Mouse (Mus musculus) cortical plate, adult 2 months (tissue): ENCODE measurements around the gene Gm10282. TPM values are rescaled to one million over a fixed set of nuclear protein-coding genes. Genes with fewer than 3 reads are reported as not detected.

ENCODE experiments used
- H3K27ac ChIP-seq: fragments of 200-500 bp; 2 replicates; pipeline ENCODE4 v1.5.1; 2012; ENCODE audit warnings: low read length, control low read depth, inconsistent platforms; ENCODE audit not compliant: insufficient read depth
- H3K4me1 ChIP-seq: fragments of 200-500 bp; 2 replicates; pipeline ENCODE4 v1.6.1; 2011; ENCODE audit warnings: low read length; ENCODE audit not compliant: control insufficient read depth, insufficient read depth
- H3K4me3 ChIP-seq: fragments of 200-500 bp; 2 replicates; pipeline ENCODE4 v1.5.1; 2011; ENCODE audit warnings: mild to moderate bottlenecking, low read length, control low read depth; ENCODE audit not compliant: insufficient read depth
- CTCF ChIP-seq: fragments of 200-500 bp; IDR thresholded peaks from 2 replicates; pipeline ENCODE4 v1.5.1; 2011; ENCODE audit warnings: mild to moderate bottlenecking, control low read depth, low read length; ENCODE audit not compliant: insufficient read depth; ENCODE audit errors: extremely low read depth
- POLR2A ChIP-seq: fragments of 200-500 bp; IDR thresholded peaks from 2 replicates; pipeline ENCODE4 v1.6.1; 2011; ENCODE audit warnings: mild to moderate bottlenecking, low read length, control low read depth; ENCODE audit not compliant: insufficient read depth; ENCODE audit errors: extremely low read depth
- polyA plus RNA-seq: library from polyadenylated mRNA; depleted of rRNA; stranded (reverse); fragments of >200 nt; gene quantifications from 2 replicates; pipeline ENCODE4 v1.2.3, GENCODE M21; 2012; rRNA removed

The Gm10282 gene
- polyA plus RNA-seq, 1 experiment: 5.4 TPM

DNA sequence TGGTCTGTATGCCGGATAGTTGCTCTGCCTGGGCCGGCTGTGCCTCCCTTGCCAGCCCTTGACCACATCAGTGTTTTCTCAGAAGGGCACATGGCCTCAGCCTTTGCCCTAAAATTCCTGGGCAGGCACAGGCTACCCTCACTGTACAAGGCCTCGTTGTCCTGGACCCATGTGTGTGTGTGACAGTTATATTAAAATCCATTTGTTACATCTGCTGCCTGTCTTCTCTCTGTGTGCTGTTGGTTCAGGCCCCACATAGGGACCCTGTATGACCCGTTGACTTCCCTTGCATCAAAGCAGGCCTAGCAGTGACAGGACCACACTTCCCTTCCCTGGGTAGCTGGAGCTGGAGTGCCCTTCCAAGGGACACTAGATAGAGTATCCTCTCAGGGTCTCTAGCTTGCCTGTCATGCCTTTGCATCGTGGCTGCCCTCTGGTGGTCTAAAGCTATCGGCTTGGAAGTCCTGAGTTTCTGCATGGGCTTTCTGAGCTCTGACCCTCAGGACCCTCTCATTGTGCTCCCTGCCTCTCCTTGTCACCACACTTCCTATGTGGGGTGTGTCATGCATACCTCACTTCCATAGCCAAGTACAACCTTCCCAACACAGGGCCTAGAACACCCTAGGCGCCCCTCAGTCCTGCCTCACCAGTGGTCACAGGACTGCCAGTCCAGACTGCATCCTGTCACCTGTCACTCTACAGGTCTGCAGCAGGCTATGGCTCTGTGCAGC, 47.7 kb downstream of the Gm10282 start:
- H3K27ac ChIP-seq: no peak overlapping the region
- no peak overlapping the region for H3K4me3 ChIP-seq
- TF ChIP-seq CTCF: peak; percentile 54
- TF ChIP-seq POLR2A: no peak
- no peaks in the 10 kb centered on the region for H3K4me1 ChIP-seq

Other genes with a start within 250 kb of the Gm10282 start
- not detected in 2 replicates for gene Olfr373, start 222.1 kb downstream of the Gm10282 start, polyA plus RNA-seq
- 0.02 TPM in 1 of 2 replicates, not detected in the other for gene Olfr374, start 198.2 kb downstream of the Gm10282 start, polyA plus RNA-seq
- gene Tpm4, start 170.3 kb downstream of the Gm10282 start, polyA plus RNA-seq: 35.1 and 37.0 TPM in 2 replicates
- 58.6 and 62.1 TPM in 2 replicates for gene Rab8a, start 144.1 kb downstream of the Gm10282 start, polyA plus RNA-seq
- gene Hsh2d, start 115.6 kb downstream of the Gm10282 start, polyA plus RNA-seq: 0.06 and 0.13 TPM in 2 replicates
- gene Cib3, start 92.4 kb downstream of the Gm10282 start, polyA plus RNA-seq: not detected in 2 replicates
- gene Gm11034, start 91.6 kb downstream of the Gm10282 start, polyA plus RNA-seq: not detected in 2 replicates
- 69.6 and 79.2 TPM in 2 replicates for gene Fam32a, start 85.5 kb downstream of the Gm10282 start, polyA plus RNA-seq
- gene Ap1m1, start 65.2 kb downstream of the Gm10282 start, polyA plus RNA-seq: 101 and 104 TPM in 2 replicates
- gene Klf2, start 13.8 kb upstream of the Gm10282 start, polyA plus RNA-seq: 11.7 and 14.7 TPM in 2 replicates
- 71.4 and 72.9 TPM in 2 replicates for gene Eps15l1, start 116.2 kb upstream of the Gm10282 start, polyA plus RNA-seq
- gene Calr3, start 138.6 kb upstream of the Gm10282 start, polyA plus RNA-seq: 0.68 and 0.81 TPM in 2 replicates
- gene 1700030K09Rik, start 138.6 kb upstream of the Gm10282 start, polyA plus RNA-seq: 8.1 and 8.9 TPM in 2 replicates
- 44.0 and 47.3 TPM in 2 replicates for gene Cherp, start 170.0 kb upstream of the Gm10282 start, polyA plus RNA-seq
- gene Slc35e1, start 187.4 kb upstream of the Gm10282 start, polyA plus RNA-seq: 35.9 and 37.0 TPM in 2 replicates
- gene Med26, start 243.0 kb upstream of the Gm10282 start, polyA plus RNA-seq: 7.7 and 8.3 TPM in 2 replicates